Mouse (Mus musculus): ENCODE results near the gene Man1c1.

The Man1c1 gene

DNA sequence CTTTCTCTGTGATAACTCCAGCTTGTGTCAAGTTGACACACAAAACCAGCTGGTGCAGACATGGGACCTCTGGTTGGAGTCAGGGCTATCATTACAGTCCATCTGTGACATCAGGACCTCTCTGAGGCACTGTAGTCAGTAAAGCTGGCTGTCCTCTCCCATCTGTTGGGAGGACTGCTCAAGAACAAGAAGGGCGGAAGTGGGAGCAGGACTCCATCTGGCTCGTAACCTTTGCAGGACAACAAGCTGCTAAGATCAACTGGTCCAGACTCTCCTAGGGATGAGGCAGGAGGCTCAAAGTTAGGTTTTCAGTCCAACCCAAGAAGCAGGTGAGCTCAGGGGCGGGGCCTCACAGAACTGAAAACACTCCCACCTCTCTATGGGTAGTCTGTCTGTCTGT, 29.1 kb downstream of the Man1c1 start:
- no peak for DNase-seq (ENCODE audit: low spot score in 2 of 2)

DNA sequence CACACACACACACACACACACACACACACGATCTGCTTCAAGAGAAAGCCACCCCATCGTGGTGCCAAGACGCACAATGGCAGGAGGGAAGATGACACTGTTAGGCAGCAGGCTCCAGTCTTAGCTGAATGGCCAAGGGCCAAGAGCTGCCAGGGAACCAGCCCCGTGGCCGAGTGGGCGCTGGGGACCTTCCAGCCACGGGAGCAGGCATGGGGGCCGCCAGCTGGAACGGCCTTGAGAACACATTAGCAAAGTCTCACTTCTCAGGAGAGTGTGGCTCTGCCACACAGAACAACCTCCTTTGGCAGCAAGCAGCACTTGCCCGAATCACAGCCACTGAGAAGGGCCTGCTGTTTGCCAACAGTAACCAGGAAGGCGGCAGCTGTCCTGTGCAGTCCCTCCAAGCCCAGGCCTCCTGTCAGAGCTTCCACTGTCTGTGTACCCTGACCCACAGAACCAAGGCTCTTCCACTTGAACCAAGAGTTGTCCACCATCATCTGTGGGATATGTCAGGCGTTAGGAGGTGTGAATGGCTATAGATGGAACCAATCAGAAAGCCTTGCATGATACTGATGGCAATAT, 30.1 kb downstream of the Man1c1 start:
- DNase-seq (ENCODE audit: low spot score in 2 of 2): no peak

DNA sequence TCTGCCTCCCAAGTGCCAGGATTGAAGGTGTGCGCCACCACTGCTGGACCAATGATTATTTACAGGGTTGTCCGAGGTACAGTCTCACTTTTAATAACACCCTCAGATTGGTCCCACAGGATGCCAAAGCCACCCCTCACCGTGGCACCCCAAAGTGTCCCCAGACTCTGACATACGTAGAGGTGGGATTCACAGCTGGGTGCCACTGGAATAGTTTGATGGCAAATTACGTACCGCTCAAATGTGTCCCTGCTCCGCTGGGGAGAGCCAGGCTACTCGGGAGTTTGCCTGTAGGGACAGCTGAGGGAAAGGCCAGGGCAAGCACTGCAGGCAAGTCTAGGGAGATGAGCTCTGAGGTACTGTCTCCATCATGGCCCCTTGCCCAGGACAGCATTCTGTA, 30.9 kb downstream of the Man1c1 start:
- no peak for DNase-seq (ENCODE audit: low spot score in 2 of 2)

DNA sequence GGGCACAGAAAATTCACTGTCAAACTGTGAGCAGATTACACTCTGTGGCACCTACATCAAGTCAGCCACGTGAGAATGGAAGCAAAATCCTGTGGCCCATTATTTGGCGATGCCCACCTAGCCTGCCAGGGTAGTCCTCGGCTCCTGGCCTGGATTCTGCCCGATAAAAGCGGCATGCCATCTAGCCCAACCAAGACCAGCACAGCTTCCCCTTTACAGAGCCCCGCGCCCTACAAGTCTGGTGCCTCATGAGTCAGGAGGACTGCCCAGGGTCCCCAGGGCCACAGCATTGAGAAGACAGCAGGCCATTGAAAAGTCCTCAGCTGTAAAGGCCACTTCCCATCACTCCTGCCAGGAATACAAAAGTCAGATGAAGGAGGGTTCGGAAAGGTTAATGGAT, 31.8 kb downstream of the Man1c1 start:
- no peak for DNase-seq (ENCODE audit: low spot score in 2 of 2)

DNA sequence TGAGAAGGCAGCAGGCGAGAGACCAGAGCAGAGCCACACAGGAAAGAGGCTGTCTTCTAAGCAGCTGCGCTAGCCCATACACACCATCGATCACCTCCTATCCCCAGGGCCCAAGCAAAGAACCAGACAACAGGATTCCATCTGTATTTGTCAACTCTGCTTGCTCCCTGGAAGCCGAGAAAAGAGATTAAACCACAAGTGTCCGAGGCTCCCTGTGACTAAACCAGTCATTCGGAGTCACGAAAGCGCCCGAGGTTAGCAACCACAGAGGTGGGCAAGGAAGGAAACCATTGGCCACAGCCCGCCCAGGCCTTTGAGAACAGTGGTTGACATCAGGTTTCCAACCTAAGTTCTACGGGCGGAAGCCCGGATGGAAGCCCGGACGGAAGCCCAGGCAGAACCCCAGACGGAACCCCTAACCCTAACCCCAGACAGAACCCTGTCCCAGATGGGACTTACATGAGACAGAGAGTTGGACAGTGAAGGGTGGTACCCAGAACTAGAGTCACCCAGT, 32.4 kb downstream of the Man1c1 start:
- no peak for DNase-seq (ENCODE audit: low spot score in 2 of 2)

DNA sequence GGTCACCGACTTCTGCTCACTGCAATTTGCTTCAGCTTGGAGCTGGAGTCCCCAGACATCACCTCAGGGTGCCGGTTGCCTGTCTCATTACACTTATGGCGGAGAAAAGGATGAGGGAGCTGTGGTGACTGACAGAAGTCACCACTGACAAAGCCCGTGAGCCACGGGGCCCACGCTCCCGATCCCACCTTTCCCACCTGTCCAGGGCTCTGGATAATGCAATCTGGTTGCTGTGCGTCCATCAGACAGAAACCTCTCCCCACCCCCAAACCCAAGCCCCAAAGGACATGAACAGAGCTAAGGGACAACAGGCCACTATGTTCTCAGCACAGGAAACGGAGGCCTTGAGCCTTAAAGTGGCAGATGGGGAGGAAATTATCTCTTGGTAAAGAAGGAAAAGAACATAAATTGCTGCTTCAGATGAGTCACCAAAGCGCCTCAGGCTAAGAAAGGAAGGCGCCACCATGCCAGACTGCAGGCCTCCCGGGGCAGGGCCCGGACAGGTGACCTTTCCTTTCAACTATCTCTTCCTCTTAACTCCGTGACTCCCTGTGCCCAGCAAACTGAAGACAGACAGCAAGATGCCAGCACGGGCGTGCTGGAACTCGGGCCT, 34.2 kb downstream of the Man1c1 start:
- DNase-seq (ENCODE audit: low spot score in 2 of 2): no peak

DNA sequence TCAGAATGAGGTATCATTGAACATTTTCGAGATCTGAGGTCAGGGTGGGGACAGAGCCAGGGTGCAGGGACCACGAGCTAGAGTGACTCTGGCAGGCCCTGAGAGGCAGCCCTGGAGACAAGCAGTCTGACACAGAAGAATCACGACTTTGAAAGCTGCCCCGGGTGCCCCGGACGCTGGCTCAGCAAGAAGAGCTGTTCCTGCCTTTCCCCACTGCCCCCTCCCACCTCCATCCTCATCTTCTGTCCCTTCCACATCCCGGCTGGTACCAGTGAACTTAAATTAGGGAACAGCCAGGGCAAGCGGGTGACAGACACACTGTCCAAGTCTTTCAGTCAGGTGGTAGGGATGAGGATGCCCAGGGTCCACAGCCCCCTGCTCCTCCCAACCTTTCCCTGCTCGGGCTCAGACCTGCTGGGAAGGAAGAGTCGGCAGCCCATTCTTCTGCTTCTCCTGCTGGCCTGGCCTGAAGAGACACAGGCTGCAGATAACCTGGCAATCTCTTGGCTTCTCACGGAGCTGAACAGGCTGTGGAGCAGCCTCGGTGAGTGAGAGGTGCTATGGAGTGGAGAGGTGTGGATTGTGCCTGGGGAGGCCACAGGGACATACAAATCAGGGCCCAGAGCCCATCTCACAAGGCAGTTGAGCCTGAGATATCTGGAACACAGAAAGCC, 35.6 kb downstream of the Man1c1 start:
- DNase-seq (ENCODE audit: low spot score in 2 of 2): no peak

DNA sequence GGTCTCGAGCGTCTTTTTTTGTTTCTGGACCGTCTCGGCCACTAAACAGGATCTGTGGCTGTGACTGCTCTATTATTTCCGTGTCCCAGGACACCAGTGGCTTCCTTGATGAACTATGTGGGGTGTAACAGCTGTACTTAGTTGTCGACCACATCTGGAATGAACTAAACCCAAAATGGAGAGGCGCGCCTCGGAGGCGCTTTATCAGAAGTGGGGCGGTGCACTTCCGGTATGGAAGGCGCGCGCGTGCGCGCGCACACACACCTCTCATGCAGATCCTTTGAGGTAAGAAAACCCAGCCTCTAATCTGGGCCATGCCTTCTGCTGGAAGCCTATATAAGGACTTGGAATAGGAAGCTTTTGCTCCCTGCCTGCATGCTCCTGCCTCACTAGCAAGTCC, 37.7 kb downstream of the Man1c1 start:
- no peak for DNase-seq (ENCODE audit: low spot score in 2 of 2)

DNA sequence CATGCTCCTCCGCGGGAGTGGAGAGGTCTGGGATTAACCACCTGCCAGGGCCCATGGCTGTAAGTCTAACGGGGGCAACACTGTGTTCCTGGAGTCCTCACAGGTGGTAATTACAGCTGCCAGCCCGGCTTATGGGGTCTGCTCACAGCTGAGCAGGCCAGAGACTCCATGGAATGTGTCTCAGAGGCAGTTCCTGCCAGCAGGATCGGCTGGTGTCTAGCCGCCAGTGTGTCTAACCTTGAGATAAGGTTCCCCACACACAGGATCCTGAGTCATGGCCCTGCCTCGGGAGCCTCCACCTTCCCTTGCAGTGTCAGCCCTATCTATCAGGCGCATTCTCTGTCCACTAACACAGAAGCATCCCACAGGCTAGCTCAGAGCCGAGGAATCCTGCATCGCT, 41.0 kb downstream of the Man1c1 start:
- DNase-seq (ENCODE audit: low spot score in 2 of 2): no peak

DNA sequence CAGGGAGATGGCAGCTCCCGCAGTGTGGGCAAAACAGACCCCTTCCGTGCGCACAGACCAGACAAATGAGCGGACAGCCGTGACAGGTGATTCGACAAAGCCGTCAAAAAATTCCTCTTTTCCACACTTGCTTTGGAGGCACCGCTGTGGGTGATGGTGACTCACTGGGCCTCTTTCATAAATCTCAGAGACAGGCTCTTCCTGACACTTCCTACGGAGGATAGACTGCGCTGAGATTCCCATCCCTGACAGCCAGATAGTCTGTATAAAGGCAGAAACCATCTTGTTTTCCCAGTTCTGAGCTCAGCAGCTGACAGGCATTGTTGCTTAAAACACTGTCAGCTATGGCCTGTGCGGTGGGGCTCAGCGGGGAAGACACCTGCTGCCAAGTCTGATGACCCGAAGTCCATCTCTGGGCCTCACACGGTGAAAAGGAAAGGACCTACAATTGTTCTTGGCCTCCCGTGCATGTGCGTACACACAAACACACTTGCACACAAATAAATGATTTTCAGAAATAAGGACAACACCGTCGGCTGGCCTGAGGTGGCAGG, 43.4 kb downstream of the Man1c1 start:
- no peak for DNase-seq (ENCODE audit: low spot score in 2 of 2)

DNA sequence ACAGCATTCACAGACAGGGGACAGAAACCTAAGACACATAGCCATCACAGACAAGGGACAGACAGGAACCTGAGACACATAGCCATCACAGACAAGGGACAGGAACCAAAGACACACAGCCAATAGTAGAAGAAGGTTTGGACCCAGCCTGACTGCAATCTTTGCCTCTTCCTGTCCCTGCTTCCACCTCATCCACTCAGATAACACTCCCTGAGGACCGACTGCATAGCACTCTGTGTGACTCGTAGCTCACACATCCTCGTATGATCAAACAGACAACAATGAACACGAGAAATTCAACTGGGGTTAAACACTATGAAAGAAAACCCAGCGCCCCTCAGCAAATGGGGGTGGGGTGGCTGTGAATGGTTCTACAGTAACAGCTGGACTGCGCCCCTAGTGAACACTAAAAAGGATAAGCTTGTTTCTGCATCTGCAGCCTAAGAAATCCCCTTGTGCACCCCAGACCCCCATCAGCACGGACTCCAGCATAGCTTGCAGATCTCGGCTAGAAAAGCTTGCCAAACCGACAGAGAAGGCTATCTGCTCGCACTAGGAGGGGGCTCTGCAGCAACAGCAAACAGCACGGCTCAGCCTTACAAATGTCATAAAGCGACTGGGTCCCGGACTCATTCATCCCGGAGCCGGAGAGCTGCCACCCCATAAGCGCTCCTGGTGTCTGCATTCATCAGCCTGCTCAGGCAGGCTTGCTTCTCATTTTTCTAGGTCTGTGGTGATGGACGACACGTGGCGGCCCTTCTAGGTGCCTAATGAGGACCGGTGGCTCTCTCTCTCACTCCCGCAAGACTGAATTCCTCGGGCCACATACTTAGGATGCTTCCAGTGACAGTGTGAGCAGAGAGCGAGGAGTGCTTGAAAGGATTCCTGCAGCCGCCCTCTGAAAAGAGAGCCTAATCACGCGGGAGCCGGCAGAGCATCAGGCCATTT, 44.5 kb downstream of the Man1c1 start:
- DNase-seq (ENCODE audit: low spot score in 2 of 2): no peak

DNA sequence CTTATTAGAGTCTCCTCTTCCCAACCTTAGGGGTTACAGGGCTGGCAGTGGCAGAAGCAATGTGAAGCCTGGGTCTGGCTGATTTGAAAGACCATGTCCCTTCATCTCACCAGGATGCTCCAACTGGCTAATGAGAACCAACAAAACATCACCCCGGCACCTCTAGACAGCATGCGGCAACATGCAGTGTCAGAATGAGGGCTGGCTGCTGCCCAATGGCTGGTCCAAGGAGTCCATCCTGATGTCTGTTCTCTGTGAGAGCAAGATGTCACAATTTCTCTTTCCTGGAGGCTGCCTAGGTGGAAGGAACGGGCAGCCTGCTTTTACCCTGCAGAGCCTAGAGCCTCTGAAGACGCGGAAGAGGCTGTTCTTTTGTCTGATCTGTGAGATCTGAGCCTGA, 46.6 kb downstream of the Man1c1 start:
- no peak for DNase-seq (ENCODE audit: low spot score in 2 of 2)

DNA sequence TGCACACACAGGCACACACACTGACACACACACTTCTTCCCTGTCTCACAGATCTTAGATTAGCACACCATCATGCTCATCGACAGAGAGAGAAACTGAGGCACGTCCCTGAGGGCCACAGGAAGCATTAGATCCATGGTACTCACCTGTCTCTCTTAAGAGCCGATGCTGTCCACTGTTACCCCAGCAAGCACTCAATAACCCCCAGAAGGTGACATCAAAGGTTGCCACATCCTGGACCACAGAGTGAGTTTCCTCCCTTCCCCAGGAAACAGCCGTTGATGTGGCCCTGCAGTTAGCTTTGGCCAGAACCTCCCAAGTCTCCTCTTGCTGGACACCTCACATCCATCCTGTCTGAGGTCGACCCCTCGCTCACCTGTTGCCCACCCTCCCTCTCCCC, 49.7 kb downstream of the Man1c1 start:
- DNase-seq (ENCODE audit: low spot score in 2 of 2): no peak

DNA sequence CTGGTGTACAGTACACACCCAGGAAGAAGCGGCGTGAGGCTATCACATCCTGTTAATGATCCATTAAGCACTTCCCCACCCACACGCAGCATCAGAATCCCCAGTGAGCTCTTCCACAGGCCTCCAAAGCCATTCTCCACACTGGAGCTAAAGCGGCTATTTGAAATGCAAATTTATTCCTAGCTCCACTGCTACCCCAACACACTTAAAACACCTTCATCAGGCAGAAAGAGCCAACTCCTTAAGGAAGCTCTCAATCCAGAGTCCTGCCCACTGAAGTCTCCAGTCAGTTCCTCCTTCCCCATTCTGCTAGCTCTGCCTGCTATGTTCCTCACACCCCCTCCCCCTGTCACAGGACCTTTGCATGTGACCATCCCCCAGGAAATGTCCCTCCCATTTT, 51.4 kb downstream of the Man1c1 start:
- DNase-seq (ENCODE audit: low spot score in 2 of 2): no peak

DNA sequence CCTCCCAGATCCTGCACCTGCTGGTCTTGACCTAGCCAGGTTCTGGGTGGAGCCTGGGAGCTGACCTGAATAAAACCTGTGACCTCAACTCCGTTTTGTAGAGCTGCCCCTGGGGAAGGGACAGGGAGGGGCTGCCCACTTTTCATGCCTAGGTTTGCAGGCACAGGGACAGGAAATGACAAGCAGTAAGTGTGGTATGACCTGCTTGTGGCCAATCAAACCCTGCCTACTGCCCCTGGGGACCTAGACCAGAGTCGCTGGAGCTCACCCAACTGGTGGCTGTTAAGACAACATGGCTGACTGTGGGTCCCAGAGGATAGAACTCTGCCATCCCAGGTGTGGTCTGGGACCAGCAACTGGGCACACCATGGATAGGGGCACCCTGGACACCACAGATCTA, 51.9 kb downstream of the Man1c1 start:
- peak in 1 of 2 experiments; percentile 41 for DNase-seq (ENCODE audit: low spot score in 2 of 2)

DNA sequence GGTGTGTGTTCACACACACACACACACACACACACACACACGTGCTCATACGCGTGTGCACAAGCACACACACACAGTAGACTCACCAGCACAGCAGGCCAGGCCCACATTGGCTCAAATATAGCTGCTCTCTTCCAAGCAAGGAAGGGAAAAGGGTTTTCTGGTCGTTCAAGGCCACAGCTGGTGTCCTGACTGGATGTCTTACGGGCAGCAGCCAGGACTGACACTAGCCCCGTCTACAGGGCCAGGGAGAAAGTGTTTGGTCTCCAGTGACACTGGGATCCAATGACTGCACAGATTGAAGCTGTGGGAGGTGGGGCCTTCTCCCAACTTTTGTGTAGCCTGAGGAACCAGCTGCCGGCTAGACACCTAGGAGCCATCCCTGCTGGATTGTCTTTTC, 52.7 kb downstream of the Man1c1 start:
- no peak for DNase-seq (ENCODE audit: low spot score in 2 of 2)

DNA sequence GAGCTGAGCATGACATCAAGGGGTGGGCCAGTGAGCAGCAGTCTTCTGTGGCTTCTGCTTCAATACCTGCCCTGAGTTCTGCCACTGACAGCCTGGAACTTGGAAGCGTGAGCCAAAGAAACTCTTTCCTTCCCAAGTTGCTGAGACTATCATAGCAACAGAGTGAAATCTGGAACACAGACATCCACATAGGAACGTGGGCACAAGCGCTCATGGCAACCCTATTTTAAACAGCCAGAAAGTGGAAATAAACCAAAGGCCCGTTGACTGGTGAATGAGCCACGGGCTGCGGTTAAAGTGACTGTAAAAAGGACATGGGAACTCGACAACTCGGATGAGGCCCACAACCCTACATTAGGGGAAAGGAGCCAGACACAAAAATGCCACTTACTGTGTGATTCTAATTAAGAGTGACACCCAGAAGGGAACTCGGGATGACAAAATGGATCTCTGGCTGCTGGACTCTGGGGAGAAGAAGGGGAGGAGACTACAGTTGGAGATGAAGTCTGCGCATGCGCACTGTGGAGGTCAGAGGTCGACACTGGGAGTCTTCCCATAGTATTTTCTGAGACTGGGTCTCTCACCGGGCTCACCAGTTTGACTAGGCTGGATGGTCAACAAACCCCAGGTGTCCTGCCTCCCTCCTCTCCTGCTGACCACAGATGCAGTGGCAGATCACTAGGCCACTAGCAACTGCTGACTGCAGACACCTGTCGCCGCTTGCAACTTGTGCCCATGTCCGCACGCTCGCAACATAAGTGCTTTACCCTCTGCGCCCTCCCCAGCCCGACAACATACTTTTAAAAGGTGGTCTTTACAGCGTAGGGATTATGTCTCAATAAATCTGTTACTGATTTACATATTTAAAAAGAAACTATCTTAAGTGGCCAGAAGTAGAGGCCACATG, 58.8 kb downstream of the Man1c1 start:
- DNase-seq (ENCODE audit: low spot score in 2 of 2): no peak

DNA sequence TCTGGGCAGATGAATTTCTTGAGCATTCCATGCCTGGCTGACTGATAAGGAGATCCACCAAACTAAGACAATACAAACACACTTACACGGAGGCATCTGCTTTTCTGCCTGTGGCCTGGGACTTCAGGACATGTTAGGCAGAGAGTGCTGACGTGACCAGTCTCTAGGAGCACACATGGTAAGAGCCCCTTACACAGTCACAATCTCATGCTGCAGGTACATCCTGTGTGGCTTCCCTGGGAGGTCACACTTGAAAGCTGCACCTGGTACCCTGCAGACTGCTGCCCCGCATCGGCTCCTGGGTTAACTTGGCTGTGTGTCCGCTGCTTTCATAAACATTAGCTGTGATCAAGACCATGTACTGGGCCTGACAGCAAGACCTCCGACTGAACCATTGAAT, 59.7 kb downstream of the Man1c1 start:
- DNase-seq (ENCODE audit: low spot score in 2 of 2): no peak

DNA sequence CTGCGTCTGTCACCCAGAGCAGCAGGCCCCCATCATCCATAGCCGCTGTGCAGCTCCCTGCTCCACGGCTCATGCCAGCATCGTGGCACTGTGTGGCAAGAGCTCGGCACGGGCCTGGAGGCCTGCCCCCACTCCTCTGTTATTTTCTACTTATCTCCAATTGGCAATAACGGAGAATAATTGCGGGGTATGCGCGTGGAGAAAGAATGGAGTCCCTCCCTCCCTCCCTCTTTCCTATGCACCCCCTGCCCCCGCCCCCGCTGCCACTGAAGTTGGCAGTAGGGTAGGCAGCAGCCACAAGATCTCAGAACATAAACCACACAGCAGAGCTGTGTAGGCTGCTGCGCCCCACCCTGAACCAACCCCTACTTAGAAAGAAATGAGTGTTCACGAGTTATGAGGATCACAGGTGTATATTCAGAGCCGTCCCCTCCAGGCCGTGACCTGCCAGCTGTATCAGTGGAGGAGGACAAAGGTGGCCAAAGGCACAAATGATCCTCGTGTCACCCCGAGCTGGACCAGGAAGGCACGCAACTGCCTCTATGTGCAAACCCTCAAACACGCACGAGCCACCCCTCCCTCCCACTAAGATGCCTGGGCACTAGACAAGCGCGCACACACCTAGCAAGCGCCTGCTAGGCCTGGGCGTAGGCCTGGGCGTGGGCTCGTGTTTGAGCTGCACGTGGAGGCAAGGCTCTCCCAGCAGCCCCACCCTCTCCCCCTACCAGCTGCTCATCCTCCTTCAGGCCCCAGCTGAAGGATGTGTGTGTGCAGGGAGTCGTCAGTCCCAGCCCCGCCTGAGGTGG, 62.2 kb downstream of the Man1c1 start:
- DNase-seq (ENCODE audit: low spot score in 2 of 2): no peak

DNA sequence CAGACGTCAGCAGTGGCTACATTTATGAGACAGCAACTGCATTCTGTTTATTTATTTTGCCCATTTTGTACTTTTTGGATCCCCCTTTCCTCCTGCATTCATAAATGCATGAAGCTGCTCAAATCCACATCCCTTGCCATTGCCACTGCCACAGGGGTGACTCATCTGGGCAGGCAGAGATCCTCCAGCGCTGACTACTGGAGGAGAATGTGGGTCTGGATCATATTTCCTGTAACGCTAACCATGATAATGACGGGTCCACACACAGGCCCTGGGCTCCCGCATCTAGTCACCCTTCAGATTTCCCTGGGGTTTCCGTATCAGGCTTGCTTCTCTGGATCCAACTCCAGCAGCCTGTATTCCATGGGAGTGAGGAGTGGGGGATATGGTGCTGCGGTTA, 64.8 kb downstream of the Man1c1 start:
- DNase-seq (ENCODE audit: low spot score in 2 of 2): no peak
